Mouse (Mus musculus): ENCODE measurements around the gene Arhgef38.

Gene Arhgef38

DNA sequence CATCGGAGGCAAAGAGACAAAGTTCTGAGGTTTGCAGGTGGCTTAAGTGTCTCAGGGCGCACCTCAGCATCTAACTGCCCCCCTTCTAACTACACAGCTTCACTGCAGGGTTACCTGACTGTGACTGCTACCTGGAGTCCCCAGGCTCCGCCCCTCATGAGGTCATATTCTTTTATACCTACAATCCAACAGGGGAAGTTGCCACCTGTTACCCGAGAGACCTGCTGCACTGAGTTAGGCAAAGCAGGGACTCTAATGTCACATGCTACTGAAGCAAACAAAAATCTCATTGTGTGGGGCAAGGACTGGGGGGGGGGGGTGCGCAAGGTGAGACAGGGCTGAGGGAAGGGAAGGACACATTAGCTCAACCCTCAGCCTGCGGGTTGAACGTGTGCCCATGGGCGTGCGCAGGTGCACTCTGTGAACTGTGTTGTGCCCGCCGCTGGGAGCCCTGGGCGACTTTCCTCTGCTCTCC, at the start of gene Arhgef38:
Gene Arhgef38, minus strand, starts transcription at position 129 of the 475 bp plus-strand sequence.
- DNase-seq = no peak

DNA sequence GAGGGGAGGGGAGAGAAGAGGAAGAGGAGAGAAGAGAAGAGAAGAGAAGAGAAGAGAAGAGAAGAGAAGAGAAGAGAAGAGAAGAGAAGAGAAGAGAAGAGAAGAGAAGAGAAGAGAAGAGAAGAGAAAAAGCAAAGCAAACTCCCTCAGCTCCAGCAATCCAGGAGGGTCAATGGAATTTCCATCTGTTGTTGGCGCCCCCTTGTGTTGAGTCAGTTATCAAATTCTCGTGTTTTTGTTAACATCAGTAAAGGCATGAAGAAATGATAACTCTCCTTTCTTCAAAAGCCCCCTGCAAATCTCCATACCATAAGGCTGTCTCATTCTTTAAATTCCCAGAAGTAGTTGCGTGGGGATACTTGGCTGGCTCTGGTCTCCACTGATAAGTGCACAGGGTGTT, 37.1 kb upstream of the Arhgef38 start:
- DNase-seq = peak; percentile 73 to 82

DNA sequence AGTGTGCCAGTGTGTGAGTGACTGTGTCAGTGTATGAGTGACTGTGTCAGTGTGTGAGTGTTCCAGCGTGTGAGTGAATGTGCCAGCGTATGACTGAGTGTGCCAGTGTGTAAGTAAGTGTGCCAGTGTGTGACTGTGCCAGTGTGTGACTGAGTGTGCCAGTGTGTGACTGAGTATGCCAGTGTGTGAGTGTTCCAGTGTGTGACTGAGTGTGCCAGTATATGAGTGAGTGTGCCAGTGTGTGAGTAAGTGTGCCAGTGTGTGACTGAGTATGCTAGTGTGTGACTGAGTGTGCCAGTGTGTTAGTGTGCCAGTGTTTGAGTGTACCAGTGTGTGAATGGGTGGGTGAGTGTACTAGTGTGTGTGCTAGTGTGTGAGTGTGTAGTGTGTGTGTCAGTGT, 24.1 kb upstream of the Arhgef38 start:
- no peak for DNase-seq

DNA sequence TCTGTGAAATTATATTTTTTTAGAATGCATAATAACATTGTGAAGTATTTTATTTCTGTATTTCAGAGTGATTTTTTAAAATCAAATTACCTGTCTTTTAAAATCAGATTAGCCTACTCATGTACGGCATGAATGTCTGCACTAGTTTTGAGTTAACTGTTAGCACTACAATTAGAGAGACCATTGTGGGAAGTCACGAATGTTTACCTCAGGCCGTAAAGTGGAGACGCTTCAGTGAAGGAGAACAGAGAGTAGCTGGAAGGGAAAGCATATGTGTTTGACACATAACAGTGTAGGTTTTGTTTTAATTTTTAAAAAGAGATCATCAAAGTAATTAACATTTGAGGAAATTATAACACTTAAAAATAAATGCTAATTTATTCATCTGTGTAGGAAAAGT, 21.1 kb upstream of the Arhgef38 start:
- no peak for DNase-seq

DNA sequence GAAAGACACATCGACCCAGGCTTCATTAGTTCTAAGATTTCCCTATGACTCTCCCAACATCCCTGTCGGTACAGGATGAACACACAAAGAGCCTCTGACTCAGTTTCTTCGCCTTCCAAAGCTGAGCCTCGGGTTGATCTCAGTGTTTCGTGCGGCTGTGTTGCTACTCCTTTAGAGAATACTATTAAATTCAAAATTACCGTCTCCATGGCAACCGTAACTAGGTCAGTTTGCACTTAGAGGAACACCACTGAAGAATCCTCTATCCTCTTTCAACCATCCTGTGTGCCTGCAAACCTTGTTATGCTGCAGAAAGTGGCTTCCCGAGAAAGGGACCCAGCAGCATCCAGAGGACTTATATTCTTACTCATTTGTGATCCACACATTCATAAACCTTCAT, 9.3 kb upstream of the Arhgef38 start:
- no peak for DNase-seq

DNA sequence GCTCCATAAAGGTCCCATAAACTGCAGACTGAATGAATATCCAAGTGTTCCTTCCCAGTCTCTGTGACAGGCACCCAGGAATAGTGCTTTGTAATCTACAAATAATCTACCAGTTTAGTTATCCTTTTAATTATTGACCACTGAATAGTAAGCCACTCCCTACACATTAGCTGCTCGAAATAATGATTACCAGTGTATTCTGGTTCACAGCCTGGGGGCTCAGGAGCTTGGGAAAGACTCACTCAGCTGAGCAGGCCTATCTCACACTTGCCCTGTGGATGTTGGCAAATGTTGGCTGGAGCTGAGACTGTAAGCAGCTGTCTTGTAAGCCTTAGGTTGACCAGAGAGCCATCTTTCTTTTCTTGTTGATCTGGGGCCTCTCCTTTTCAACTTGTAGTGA, 7.2 kb upstream of the Arhgef38 start:
- no peak for DNase-seq

DNA sequence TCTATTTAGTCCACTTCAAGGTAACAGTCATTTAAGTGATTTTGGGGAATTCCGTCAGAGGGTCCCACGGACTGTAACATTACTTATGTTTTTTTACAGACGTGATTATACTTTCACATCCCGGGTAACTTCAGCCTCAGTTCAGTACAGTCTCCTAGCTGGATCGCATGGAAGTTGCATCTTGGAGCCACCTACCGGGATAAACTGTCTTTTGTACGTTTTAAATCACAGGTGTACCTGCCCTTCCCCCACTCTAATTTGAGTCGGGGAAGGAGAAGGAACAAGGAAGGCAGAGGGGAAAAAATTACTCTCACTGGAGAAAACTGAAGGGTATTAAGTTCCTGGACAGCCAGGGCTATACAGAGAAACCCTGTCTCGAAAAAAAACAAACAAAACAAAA, 756 bp downstream of the Arhgef38 start:
- no peak for DNase-seq

DNA sequence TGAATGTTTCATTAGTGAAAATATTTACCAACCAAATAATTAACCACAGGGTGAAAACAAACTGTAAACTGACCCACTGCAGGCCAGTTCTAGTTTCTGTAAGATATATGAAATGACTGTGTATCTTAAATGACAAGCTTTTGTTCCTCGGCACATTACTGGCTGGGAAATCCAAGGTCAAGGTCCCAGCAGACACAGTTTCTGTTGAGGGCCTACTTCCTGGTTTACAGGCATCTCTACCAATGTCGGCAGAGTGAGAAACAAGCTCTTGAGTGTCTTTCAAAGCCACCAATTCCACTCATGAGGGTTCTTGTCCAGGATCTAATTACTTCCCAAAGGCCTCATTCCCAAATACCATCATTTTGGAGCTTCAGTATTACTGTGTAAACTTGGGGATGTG, 4.3 kb downstream of the Arhgef38 start:
- DNase-seq = no peak

DNA sequence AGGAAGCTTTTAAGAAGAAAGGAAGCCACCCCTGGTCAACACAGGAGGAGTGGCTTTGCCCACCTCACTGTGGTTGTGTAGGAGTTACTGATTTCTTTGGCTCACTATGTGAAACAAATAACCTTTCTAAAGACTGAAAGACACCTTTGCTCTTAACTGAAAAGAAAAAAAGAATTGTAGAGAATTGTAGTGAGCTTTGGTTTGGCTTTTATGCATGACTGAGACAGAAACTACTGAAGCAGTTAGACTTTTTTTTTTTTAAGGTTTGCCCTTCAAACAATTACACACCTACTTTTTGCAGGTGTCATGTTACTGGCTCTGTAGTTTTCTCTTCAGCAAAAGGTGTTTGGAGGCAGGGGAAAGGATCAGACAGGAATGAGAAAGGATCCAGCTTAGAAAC, 5.2 kb downstream of the Arhgef38 start:
- DNase-seq = no peak

DNA sequence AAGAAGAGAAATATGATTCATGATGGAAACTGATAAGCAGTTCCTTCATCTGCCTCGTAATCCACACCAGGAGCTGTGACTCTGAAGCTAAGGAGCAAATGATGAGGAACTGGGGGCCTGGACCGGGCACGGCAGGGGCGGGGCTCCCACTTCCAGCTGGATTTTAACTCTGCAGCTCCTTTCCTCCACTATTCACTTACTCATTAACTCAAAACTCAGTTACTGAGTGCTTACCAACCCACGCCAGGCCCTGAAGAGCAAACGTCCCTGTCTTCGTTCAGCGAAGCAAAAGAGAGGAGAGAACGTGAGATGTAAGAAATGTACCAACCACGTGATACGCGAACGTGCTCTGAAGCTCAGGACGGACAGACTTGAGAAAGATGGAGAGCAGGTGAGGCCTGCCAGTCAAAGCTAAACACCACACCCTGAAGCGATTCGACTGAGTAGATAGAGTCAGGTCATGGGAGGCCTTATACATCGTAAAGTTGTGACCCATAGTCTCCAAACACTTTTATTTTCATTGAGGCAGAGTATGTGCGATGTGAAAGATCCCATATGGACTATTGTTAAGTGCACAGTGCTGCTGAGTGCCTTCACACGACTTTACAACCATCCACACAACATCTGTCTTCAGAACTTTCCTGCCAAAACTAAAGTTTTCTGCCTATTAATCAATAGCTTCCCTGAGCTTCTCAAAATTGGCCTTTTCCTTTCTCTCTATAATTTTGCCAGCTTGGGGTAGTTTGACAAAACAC, 7.3 kb downstream of the Arhgef38 start:
- no peak for DNase-seq

DNA sequence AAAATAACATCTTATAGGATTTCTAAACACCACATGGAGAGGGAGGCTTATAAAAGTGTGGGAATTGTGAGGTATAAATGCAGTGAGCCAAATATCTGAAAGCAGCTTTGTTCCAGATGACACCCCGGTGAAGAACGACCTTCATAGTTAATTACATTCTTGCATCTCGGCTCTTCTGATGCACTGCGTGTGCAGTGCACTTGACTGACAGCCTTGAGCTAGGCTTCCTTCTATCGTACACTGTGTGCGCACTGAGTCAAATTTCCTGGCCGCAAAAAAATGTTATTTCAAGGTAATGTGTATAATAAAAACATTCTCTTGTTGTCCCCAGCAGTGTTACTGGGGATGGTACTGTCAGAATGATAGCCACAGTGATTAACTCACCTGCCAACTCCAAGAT, 16.2 kb downstream of the Arhgef38 start:
- no peak for DNase-seq

DNA sequence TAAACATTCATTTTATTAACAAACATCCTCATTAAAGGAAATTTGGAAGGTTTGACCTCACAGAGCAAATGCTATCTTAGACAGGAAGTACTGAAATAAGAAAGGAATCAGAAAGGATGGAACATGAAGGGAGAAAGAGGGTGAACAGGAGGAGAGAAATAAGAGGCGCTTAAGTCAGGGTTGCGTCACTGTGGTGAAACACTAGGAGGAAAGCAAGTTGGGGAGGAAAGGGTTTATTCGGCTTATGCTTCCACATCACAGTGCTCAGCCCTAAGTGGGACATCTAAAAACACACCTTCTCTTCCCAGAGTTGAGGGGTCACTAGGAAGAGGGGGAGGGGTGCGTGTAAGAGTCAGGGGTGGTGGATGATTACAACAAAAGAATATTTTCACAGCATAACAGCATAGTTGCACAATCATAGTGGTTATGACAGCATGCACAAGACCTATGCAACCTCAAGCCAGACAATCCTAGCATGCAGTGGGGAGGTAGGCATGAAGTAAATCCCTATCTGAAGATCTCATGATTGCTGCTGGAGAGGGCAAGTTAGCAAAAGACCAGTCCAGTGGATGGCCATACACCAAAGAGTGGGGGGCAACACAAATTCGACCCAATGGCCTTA, 19.4 kb downstream of the Arhgef38 start:
- DNase-seq = no peak

DNA sequence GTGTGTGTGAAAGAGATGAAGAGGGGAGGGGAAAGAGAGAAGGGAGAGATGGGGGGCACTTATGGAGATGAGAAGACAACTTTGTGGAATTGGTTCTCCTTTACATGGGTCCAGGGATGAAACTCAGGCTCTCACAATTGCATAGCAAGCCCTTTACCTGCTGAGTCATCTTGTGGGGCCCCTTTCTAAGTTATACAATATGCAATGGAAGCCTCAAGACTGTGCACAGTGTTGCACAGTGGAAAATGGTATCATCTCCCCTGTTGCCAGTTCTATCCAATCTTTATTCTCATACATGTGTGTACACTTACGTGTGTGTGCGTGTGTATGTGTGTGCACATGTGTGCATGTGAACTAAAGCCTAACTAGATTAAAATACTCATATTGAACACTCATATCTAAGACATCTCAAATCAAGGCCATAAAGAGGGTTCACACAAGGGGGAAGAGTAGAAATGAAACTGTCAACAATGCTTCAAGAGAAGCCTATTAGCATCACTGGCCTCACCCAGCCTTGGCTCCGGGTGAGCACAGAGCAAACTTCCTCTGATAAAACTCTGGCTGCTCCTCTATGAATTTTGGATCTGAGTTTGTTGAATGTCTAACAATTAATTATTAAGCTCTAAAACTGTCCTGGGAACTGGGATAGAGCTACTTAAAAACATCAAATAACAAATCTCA, 21.2 kb downstream of the Arhgef38 start:
- no peak for DNase-seq

DNA sequence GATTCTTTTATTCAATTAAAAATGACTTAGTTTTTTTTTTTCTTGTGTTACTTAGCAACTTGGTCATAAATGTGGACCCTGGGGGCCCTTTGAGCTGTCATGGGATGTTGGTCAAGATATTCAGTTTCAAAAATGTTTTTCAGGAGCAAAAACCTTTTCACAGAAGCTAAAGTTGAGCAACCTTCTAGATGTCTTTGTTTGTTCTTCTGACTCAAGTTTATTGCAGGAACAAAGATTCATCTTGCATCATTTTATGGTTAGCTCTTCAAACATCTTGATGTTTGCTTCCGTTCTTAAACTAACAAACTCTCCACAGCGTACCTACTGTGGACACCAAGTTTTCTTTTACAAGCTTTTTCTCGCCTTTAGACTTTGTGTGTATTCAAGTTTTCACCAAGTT, 23.4 kb downstream of the Arhgef38 start:
- no peak for DNase-seq

DNA sequence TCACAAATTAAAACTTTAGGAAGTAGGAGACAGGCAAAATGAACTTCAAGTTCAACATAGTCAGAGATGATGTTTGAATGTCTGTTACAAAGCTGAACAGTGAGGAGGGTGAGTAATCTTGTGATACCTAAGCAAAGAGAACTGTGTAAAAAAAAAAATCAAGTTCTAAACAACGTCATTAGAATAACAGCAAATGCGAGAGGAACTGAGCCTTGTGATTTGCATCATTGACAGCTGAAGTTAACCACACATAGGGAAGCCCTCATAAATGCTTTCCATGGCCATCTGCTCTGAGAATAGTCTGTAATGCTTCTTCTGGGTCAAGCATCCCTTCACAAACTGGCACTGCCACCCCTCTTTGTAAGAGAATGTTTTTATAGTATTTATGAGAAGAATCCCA, 31.0 kb downstream of the Arhgef38 start:
- no peak for DNase-seq

DNA sequence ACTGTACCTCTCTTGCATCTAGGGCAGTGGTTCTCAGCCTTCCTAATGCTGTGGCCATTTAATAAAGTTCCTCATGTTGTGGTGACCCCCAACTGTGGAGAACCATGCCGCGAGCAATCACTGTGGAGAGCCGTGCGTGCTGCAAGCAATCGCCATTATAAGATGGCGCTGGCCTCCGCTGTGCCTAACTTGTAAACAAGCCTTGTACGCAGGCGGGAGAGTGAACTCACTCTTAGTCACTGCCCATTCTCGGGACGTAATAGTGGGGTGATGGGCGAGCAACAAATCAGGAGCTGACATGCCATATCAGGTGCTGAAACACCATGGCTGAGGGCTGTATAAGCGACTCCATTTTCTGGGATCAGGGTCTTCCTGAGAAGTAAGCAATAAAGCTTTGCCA, 32.6 kb downstream of the Arhgef38 start:
- DNase-seq = no peak

DNA sequence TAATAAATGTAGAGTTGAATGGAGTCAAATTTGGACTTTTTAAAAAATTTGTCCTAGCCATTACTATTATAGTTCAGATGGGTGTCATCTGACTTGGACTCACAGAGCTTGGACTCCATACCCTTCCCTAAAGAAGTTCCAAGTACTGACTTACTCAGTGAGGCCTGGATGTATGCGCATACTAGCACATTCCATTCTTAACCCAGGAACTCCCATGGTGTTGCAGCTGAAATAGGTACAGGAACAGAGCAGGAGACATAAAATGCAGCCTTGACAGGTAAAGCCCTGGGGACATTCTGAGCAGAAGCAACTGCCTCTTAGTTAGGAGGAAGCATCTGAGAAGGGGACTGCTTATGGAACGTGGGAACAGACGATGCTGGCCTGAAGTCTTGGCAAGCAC, 45.8 kb downstream of the Arhgef38 start:
- no peak for DNase-seq

DNA sequence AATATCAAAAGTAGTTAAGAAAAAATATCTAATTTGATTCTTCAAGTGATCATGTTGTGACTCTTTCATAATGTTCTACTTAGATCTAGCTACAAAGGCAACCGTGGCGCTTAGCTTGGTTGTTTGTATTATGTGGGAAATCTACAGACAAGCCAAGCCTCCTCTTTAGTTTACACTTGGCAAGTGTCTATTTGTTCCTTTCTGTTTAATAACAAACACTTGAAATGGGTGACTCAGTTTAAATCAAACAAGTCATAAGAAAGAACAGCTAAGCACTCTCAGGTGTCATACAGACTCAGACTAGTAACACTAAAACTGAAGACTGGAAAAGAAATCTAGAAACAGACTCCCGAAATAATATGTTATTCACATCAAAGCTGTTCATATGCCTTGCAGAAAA, 47.2 kb downstream of the Arhgef38 start:
- DNase-seq = no peak

DNA sequence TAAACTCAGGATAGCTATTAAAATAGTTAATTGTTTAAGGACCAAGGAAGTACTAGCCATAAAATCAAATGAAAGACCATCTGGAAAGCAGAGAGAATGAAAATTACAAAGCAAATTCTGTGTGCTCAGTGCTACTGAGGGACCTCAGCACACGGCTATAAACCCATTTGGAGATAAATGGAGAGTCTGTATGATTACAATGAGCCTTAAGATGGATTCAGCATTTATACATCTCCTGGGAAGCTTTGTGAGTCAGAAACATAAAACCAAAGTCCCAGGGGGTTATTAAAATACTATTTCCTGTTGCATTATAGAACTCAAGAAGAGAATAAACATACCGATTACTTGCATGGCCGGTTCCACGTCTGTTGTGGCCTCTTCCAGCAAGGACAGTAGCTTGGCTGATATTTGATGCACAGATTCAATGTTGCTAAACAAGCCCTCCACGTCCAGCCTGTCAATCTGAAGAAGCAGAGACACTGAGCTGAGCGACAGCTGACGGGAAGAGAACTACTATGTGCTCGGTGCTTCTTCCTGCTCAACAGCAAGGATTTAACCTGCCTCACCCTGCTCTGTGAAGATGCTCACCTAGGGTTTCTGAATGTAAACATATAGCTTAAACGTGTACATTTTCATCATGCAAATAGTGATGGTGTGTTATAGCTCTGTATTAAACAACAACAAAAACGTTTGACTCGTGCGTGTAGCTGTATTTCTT, 58.6 kb downstream of the Arhgef38 start:
- no peak for DNase-seq

DNA sequence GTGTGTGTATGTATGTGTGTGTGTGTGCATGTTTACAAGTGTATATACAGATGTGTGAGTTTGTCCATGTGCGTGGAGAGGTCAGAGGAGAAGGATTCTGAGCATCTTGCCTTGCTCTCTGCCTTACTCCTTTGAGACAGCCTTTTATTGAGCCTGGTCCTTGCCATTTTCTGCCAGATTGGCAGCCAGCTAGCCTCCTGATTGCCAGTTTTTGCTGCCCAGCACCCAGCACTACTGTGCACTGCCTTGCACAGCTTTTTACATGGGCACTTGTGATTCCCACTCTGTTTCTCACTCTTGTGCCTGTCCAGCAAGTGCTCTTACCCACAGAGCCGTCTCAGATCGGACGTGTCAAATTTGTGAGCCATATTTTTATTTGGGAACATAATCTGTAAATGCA, 62.5 kb downstream of the Arhgef38 start:
- DNase-seq = no peak

DNA sequence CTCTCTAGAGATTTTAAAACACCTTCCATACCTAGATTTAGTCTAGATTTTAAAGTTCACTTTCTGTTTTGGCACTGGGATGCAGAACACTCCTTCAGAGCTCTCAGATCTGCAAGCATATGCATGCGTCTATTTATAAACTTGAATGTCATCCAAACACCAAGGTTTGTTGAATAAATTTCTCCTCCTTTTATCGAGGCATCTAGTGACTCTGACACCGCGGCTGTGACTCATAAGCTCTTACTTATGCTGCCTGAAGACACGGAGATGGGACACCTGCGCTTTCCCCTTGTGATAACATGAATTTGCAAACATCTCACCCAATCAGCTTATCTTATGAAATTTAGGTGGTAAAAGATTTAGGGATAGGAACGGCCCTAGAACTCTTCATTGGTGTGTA, 65.0 kb downstream of the Arhgef38 start:
- peak in 1 of 2 experiments; percentile 13 for DNase-seq

DNA sequence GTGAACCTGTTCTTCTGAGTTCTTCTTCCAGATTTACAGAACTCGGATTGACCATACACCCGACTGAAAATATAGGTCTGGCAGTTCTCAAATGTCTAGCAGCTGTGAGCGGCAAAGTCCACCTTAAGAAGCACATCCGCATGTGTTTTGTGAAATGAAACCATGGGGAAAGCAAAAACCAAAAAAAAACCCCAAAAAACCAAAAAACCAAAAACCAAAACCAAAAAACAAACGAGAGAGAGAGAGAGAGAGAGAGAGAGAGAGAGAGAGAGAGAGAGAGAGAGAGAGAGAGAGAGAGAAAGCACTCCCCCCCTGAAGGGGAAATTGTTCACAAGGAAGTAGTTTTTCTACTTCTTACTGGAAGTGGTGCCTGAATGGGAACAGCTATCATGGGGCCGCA, 67.2 kb downstream of the Arhgef38 start:
- DNase-seq = no peak

DNA sequence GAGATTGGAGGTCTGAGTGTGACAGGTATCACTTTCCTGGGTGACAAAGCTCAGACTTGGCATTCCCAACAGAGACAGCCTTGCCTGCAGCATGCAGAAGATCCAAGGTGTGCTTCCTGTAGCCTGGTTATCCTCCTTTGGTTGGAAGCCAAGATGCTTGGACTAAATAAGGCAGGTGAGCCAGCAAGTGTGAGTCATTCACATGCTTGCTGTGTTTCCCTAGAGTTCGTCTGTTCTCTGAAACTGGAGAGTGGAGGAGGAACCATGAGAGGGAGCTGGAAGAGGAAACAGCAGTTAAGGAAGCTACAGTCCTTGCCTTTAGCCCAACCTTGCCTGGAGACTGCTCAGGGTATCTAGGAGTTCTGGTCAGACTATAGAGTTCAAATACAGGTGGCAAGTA, 69.6 kb downstream of the Arhgef38 start:
- DNase-seq = peak; percentile 64 to 72

Measured in cerebellum, adult 18-20 months (tissue).